Mouse (Mus musculus): Measurements from ENCODE around the gene Mapkap1.

Mapkap1 gene

DNA sequence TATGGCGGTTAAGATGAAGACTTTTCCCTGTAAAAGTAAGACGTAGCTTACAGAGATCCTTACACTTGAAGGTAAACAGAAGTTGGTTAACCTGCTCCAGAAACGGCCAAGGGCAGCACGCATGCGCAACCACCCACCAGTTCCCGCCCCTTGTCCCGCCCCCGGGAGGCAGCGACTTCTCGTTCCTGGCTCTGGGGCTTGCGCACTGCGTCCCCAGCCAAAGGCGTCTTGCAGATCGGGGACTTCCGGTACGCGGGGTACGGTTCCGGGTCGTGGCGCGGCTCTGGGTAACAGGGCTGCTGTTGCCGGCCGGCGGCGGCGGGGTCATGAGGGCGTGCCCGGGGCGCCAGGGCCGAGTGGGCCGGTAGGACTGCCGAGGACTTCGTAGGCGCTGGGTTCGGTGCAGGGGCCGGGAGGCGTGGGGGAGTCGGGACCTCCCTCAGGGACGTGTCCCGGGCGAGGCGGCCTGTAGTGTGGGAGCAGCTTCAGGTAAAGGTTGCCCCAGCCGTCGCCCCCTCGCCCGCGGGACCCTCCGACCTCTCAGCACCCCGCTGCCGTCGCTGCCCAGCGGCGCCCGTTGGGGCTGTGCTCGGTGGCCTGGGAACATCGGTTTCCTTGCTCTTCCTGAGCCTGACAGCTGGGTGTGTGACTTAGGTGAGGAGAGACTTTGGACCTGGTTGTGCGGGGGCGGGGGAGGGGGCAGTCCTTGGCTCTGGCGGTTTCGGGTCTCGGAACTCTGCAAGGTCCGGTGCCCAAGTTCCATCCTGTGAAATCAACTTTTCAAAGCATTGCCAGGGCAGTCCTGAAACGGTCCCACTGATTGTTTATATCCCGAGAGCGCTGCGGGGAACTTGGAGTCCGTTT, at the start of gene Mapkap1:
Gene Mapkap1, plus strand, starts transcription at position 171 of the 864 bp plus-strand sequence.
- peak; percentile 98 for DNase-seq

DNA sequence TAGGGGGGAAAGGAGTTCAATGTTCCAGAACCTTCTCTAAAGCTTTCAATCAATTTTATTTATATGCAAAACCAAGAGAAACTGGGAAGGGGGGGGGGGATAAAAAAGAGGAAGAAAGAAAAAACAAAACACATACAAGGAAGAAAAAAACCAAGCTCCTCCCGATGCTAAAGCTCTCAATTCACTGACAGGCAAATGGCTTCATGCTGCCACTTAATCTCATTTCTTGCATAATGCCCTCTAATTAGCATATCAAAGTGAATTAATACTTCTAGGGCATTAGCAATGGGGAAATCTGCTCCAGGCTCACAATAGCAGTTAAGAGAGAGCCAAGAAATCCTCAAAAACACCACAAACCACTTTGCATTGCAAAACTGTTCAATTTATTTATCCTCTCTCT, 42.9 kb upstream of the Mapkap1 start:
- peak; percentile 74 for DNase-seq

DNA sequence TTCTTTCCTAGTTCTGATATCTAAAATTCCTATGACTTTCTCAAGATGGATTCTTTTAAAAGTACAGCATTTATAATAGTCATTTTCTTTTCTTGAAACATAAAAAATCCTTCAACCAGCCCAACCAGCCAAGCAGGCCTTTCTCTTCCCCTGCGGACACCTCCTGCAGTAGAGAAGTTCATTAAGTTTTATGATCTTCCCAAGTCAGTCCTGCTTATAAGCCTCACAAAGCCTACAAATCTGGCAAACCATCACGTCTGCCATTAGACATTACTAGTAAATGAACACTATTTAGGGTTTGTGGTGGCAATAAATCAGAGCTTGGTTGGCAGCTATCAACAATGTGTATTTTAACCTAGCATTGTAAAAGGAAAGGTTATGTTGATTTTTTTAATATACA, 39.5 kb upstream of the Mapkap1 start:
- DNase-seq = no peak

DNA sequence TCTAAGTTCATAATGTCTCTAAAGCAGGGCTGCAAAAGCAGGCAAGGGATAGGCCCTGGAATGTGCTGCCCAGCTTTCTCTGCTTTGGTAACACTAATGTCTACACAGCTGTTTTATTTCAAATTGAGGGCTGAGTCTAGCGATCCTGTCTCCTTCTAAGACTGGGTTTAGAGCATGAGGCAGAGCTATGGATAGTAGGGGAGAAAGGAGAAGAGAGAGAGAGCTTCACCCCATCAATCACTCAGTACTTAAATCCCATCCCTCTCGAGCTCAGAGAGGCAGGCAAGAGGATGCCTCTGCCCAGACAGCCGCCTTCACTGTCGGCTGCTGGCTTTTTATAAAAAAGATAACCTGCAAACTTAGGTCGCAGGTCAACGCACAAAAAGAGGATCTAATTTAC, 38.2 kb upstream of the Mapkap1 start:
- DNase-seq = no peak

DNA sequence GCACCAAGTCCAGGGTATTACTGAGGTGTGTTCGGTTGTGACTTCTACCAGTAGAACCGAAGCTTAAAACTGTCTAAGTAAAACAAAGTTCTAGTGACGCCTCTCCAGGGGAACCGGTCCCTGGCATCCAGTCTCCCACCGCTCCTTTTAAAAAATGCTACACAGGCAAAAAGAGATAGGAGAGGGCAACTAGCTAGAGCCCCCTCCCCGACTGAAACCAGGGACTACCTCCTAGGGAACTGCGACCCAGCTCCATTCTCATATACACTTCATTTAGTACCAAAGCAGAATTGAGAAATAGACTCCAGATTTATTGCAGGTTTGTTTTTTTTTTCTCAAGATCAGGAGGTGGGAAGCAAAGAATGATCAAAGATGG, 36.2 kb upstream of the Mapkap1 start:
- DNase-seq = no peak

DNA sequence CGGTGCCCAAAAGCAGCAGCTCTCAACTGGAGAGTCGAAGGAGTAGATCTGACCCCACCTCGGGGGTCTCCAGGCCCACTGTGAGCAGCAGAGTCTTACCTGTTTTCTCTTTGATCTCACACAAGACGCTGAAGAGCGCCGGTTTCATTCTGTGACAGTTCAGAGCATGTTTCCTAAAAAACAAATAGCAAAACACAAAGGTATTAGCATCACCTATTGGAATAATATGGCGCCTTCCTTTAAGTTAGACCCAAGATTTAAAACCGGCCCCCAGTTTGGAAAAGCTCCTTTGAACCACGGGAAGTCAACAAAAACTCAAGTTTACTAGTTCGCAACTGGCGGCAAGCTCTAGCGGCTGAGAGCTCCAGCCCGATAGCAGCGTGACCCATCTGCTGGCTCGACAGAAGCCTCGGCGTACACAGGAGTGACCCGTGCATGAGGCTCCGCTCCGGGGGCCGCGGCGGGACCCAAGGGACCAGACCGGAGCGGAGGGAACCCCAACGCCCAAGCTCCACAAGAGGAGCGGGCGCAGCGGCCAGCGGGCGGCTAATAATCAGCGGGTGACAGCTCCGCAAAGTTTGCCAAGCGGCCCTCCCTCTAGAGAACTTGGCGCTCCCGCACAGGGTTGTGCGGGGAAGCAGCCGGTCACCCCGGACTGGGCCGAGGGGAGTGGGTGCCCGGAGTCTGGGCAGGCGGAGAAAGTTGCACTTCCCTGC, 35.7 kb upstream of the Mapkap1 start:
- peak; percentile 59 for DNase-seq

DNA sequence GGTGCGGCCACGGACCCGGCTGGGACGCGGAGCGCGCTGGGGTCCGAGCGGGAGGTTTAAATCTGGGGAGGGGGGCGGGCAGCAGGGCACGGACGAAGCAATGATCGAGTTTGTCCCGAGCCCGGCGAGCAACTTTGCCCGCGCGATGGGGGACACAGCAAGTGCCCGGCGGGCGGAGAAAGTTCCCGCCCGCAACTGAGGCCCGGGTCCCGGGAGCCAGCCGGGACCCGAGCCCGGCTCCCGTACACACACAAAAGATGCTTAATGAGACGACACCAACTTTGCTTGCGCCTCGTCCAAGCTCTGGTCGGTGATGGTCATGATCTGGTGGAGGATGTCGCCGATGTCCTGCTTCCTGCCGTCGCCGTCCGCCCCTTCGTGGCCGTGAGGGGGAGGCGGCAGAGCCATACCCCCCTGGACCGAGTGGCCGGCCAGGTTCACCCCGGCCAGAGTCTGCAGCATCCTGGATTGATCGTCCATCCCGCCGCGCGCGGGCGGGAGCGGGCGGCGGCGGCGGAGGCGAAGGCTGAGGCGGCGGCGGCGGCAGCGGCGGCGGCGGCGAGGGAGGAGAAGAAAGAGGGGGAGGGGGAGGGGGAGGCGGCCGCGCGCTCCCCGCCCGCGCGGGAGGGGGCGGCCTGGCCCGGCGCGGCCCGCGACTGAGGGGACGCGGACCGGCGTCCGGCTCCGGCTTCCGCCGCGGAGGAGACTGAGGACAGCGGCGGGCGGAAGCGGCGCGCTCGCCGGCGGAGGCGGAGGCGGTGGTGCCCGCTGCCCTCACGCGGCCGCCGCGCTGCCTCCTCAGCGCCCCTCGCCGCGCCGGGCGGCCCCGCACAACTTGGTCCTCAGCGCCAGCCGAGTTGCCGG, 34.9 kb upstream of the Mapkap1 start:
- peak; percentile 76 for DNase-seq

DNA sequence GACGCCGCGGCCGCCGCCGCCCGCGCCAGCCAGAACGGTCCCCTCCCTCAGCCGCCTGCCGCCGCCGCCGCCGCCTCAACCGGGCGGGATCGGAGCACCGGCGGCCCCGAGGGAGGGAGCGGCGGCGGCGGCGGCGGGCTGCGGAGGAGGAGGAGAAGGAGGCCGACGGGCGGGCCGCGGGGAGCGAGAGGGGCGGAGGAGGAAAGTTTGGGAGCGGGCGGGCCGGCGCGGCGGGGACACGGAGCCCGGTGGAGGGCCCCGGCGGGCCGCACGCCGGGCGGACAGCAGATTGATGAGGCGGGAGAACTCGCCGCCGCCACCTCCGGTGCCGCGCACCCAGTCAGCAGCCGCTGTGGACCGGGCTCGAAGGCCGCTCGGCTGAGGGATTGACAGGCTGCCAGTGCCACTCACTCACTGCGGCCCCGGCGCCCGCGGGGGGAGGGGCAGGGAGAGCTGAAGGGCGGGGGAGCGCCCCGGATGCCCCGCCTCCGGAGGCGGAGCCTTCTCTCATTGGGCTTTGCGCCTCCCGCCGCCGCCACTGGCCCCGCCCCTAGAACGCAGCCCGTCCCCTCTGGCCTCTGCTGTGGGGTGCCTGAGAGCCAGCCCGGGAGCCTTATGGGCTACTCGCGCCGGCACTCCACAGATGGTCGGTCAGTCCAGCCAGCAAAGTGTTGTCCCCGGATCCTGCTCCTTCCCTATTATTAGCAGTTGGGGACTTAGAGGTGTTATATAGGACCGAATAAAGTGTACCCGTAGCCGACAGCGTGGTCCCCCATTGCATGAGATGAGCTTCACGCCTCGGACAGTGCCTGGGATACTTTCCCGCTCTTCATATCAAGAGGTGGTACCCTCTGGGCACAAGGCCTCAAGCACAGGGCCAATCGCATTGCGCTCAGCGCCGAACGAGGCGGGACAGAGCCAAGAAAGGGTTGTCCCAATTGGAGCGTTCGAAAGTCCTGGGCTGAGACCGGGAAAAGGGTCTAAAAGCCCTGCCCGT, 34.0 kb upstream of the Mapkap1 start, which contains the start of gene Pbx3:
Gene Pbx3, minus strand, starts transcription at position 838 of the 997 bp plus-strand sequence.
- DNase-seq = peak; percentile 97

DNA sequence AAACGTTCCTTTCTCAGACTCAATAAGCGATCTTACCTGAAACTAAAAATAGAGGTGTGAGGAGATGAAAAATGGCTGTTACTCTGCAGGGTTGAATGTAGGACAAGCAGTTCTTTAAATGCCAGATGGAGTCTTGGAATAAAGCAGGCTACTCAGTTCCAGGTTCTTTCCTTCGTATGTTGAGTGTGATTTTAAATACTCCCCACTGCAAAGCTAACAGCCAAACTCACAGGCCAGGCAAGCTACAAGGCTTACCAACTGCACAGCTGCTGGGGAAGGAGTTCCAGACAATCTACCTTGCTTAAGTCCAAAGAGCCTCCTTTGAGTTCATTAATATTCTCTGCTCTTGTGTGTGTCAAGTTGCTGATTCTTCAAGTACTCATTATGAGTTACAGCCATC, 32.7 kb upstream of the Mapkap1 start:
- peak; percentile 19 for DNase-seq

DNA sequence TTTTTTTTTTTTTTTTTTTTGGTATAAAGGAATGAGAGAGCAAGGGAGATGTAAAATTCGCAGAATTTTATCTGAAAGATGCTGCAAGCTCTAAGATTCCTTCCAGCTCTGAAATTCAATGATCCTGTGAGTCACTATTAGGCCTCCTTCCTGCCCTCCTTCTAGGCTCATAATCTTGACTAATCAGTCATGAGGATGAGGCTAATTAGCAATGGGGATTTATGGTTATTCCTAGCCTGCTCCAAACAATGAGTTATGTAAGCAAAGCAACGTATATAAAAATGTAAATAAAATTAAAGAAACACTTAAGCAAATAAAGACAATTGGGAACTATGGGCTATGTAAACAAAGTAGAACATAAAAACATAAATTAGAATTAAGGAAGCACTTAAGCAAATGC, 32.2 kb upstream of the Mapkap1 start:
- DNase-seq = peak; percentile 53

DNA sequence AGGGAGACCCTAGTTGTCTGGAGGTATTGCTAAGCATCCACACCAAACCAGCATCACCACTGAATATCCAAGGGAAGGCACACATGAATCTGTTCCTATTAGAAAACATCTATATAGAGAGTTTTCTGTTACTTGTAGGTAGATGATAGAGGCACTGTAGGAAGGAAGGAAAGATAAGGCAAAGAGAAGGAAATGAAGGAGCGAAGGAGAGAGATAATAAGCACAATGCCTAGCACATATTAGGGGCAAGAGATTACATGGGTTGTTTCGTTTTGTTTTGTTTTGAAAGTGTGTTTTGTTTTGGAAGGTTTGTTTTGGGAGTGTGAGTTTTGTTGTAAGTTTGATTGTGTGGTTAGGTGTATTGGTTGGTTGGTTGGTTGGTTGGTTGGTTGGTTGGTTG, 27.6 kb upstream of the Mapkap1 start:
- no peak for DNase-seq

DNA sequence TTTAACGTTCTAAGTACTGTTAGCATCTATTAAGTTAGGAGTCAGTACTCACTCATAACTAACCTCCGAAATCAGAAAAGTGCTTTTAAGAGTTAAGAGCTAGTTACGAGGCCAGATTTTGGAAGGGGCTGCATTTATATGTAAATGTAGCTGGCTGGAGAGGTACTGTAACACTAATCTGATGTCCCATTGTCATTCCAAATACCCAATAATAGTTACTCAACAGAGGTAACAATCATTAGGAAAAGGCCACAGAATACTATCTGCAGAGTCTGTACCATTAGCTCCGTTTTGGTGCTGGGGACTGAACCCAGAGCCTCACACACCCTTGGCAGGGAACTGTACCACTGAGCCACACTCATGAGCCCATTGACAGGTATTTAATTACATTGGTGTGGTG, 7.0 kb upstream of the Mapkap1 start:
- no peak for DNase-seq

DNA sequence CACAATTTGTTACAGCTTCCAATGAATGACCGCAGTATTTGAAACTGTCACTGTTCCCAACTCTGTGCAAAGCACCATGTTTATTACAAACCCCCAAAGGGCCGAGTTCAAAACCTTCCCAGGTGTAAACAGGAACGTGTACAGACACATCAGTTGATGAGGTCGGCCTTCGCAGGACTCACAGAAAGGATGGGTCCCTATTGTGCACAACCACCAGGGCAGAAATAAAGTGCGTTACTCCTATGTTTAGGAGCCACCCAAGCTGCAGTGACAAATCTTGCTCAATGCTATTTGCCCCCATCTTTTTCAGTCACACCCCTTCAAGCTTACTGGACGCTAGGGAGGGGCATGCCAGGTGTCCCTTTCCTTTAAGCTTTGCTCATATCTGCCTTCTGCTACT, 1.0 kb downstream of the Mapkap1 start:
- peak; percentile 19 for DNase-seq

DNA sequence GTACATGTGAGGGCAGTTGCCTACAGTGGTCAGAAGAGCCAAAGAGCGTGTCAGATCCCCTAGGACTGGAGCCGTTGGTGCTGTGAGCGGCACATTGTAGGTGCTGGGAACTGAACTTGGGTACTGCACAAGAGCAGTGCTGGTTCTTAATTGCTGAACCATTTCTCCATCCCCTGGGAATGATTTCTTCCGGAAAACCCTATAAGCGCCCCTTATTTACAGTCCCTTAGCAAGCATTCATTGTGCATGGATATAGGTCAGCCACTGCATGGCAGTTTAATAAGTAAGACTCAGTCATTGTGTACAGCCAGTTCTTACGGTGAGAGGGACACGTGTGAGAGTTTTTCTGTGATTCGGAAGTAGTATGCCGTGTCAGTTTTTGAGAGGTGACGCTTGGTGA, 1.8 kb downstream of the Mapkap1 start:
- DNase-seq = peak; percentile 51

DNA sequence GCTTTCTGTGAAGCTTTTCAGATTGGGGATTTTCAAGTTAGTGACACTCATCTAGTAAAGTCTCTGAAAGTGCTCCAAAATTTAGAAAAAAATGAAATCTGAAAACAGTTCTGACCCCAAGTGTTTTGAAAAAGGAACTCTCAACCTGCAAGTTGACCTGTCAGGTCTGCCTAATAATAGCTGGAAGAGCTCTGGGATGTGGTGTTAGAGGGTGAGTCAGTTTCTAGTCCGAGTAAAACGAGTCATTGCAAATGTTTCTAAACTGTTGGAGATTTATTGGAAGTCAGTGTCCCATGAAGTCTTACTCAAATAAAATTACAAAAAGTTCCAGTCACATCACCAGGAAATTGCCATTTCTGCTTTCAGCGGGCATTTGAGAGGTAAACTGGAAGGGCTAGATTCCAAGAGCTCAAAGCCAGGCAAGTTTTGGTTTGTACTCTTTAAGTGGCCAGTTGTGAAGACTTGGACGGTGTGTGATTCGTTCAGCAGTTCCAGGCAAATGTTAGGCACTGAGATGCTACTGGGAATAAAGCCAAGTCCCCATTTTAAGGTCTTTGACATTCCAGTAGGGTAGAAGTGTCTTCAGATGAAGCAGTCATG, 3.3 kb downstream of the Mapkap1 start:
- no peak for DNase-seq

DNA sequence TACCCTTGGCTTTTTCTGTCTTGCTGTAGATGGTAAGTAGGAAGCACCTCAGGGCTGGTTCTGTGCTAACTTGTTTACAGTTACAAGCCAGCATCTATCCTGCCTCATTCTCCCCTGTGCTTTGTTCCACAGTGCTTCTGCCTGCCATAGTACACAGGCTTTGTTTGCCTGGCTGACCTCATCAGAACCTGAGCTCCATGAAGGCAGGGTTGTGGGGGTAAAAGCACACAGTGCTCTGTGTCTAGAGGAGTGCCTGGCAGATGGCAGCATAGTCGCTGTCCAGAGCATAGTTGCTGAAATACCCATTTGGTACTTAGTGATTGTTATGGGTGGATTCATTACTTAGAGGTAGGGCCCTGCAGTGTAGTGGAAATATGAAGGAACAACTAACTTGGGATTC, 13.7 kb downstream of the Mapkap1 start:
- no peak for DNase-seq

DNA sequence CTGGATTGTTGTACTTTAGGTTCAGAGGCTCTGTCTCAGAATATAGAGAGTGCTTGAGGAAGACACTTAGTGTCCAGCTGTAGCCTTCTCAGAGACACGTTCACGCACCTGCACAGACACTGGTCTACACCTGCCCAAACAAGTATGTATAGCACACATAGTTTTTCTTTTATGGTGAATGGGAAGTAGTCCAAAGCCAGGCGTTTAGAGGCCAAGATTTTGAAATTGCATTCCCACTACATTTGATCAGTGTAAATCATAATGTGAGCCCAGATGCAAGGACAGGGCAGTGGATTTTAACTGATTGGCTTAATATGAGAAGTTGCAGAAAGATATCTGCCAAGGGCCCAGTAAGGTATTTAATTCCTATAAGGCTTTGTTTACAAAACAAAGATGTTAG, 17.6 kb downstream of the Mapkap1 start:
- no peak for DNase-seq

DNA sequence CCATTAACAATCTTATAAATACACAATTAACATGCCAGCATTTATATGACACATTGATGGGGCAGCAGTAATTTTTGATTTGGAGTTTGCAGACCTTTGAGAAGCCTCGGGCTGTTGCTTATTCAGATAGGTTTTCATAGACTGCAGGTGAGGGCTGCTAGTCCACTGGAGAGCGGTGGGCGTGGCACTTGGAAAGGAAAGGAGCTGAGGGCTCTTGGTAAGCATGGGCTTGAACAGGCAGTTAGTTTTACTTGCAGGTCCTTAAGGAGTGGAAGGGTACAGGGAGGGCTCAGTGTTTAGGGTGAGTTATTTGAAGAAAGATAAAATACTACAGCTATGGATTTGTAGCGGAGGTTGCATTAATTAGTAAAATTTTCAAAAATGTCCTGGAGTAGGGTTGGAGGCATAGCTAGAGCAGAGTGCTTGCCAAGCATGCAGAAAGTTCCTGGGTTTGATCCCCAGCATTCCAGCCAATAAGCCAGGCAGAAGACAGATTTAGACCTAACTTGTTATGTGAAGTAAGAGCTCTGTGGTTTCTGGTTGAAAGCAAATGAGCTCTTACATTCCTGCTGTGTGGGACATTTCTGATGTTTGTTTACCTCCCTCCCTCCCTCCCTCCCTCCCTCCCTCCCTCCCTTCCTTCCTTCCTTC, 19.1 kb downstream of the Mapkap1 start:
- no peak for DNase-seq

DNA sequence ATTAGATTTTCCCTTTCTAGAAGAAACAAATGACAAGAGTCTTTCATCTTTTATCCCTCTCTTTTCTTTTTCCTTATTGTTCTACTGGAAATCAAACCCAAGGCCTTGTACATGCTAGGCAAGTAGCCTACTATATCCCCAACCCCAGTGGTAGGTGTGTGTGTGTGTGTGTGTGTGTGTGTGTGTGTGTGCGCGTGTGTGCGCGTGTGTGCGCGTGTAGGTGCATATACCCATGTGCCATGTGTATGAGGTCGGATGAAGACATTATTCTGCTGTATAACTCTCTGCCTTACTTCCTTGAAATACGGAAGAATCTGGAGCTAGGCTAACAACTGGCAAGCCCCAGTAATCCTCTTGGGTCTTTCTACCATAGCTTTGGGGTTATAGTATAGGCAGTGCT, 24.1 kb downstream of the Mapkap1 start:
- no peak for DNase-seq

DNA sequence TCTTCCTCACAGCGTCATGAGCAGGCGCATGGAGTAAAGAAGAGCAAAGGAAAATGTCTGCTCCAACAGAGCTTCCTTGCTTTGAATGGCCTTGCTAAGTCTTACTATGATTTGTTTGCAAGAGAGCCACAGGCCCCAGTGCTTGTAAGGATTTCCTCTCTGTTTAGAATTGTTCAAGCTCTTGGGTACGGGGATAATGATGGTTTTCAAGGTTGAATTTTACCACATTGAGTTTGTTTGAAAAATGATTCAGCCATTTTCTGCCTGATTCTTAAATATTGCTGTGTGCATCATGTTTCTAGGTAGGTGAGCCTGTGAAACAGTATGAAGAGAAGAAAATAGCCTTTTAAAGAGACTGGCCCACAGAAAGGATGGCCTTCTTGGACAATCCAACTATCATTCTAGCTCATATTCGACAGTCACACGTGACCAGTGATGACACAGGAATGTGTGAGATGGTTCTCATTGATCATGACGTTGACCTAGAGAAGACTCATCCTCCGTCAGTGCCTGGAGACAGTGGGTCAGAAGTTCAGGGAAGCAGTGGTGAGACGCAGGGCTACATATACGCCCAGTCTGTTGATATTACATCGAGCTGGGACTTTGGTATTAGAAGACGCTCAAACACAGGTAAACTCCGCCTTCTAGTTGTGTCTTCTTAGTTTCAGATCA, 25.3 kb downstream of the Mapkap1 start:
- DNase-seq = no peak
